Mouse (Mus musculus): ENCODE measurements around the gene Qrich2.
"Not testable (repeated sequence)": the region's sequence is repeated elsewhere in the genome, so short reads cannot be mapped to it uniquely, and the experiment has no call there.

The Qrich2 gene

GRCm38 (mm10) chr11:116430723-116431427 lies 35.2 kb downstream of the Qrich2 start:
- no peak for DNase-seq (ENCODE audit: low spot score in 2 of 2)

GRCm38 (mm10) chr11:116429862-116430613 lies 36.0 kb downstream of the Qrich2 start:
- DNase-seq (ENCODE audit: low spot score in 2 of 2): no peak

DNA sequence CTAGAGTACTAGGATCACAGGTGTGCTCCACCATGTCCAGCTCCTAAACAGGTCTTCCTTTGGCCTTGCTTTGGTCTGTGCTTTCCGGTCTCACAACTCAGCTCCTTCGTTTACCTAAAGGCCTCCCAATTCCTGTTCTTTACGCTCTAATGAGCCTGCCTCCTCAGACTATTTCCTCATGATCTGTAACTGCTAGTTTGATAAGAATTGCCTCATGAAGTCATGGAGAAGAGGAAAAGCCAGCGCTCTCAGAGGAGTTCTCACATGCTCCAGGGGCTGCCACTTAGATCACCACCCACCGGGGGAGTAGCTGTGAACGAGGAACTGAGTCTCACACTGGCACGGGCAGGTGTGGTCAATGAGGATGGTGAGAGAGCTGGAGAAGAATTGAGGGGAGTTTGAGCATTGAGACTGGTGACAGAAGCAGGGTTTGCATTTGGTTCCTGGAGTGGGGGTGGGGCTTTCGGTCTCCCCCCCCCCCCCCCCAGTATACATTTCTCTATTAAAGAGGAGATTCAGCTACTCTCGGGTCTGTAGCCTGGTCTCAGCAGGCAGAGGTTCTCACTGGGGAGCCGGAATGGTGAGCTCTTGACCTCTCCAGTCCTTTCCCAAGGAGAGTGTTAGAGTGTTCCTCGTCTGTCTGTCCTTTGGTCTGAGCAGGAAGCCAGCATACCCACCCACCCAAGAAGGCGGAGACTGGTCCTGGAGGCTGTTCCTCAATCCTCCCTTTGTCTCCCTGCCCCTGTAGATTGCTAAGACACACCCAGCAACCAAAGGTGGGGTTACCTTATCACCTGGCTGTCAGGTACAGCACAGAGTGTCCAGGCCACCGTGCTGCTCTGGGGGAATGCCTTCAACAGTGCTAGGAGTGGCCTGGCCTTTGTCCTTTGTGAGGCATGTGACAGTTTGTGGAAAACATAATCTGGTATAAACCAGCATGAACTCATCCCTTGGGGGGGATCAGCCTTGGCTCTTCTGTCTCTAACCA lies 36.9 kb downstream of the Qrich2 start:
- DNase-seq (ENCODE audit: low spot score in 2 of 2): no peak

- DNase-seq (ENCODE audit: low spot score in 2 of 2): no peak
Measured at GRCm38 (mm10) chr11:116426852-116427575, 39.0 kb downstream of the Qrich2 start.

DNA sequence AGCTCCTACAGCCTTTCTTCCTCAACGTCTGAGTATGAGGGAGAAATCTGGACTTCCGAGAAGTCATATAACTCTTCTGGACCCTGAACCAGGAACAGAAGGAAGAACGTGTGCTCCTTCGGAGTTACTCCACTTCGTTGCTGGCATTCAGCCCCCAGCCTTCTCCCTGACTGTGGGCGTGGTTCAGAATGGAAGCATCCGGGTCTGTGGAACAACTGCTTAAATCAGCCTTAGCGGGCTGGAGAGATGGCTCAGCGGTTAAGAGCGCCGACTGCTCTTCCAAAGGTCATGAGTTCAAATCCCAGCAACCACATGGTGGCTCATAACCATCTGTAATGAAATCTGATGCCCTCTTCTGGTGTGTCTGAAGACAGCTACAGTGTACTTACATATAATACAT lies 39.7 kb downstream of the Qrich2 start:
- DNase-seq (ENCODE audit: low spot score in 2 of 2): not testable (repeated sequence)

- DNase-seq (ENCODE audit: low spot score in 2 of 2): no peak
Measured at GRCm38 (mm10) chr11:116424621-116425407, 41.2 kb downstream of the Qrich2 start.

DNA sequence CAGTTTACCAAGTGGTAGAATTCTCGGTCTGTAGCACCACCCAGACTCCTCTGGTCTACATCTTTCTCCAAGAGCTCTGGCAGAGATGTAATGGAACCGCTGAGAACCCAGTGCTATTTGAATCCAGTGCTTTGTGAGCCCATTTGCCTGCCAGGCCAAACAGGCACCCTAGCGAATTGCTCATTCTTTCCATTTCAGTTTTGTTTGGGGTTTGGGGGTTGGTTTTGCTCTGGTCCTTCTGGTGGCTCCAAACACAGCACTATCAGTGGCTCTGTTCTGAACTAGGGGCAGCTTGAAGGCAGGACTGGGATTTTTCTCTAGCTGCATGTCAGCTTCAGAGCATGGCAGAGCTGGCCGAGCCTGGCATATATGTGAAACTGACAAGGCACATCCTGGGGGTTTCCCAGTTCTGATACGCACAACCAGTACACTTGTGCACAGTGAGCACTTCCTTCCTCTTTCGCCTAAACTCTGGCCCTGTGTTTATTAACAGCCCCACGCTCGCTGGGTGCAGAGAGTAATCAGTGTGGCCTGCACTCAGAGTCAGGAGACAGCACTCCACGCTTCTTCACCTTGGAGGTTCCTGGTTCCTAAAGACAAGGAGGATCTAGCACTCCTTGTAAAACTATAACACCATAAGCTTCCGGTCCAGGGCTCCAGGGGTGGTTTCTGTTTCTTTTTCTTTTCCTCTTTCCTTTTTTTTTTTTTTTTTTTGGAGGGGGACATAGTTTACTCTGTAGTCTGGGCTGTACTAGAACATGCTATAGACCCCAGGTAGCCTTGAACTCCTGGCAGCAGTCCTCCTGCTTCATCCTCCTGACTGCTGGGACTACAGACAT lies 42.0 kb downstream of the Qrich2 start:
- DNase-seq (ENCODE audit: low spot score in 2 of 2): no peak

DNA sequence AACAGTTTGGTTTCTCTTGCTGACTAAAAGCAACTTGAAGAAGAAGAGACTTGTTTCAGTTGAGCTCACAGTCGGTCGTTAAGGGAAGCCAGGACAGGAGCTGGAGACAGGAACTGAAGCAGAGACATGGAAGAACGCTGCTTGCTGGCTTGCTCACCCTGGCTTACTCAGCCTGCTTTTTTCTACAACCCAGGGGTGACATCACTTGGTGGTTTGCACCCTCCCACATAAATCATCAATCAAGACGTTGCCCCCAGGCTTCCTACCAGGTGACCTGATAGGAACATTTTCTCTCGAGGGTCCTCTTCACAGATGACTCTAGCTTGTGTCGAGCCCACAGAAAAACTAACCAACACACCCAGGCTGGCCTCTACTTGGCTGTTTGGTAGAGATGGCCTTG lies 42.8 kb downstream of the Qrich2 start:
- DNase-seq (ENCODE audit: low spot score in 2 of 2): no peak

DNA sequence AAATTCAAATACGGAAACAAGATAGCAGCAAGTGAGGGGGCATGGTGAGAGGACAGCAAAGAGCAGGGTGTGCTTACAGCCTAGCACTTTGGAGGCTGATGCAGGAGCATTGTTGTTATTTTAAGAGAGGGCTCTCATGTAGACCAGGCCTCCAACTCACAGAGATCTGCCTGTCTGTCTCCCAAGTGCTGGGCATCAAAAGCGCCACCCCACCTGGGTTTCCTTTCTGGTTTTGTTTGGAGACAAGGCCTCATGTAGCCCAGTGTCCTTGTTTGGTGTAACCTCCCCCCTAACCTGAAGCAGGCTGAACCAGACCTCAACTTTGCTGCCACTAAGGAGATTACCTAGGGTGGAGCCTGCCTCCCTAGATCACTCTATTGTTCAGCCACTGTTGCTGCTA lies 43.5 kb downstream of the Qrich2 start:
- no peak for DNase-seq (ENCODE audit: low spot score in 2 of 2)

- no peak for DNase-seq (ENCODE audit: low spot score in 2 of 2)
Measured at GRCm38 (mm10) chr11:116421102-116421501, 44.9 kb downstream of the Qrich2 start.

GRCm38 (mm10) chr11:116418841-116419462 lies 47.1 kb downstream of the Qrich2 start:
- DNase-seq (ENCODE audit: low spot score in 2 of 2): no peak

GRCm38 (mm10) chr11:116418194-116418840 lies 47.7 kb downstream of the Qrich2 start:
- no peak for DNase-seq (ENCODE audit: low spot score in 2 of 2)

DNA sequence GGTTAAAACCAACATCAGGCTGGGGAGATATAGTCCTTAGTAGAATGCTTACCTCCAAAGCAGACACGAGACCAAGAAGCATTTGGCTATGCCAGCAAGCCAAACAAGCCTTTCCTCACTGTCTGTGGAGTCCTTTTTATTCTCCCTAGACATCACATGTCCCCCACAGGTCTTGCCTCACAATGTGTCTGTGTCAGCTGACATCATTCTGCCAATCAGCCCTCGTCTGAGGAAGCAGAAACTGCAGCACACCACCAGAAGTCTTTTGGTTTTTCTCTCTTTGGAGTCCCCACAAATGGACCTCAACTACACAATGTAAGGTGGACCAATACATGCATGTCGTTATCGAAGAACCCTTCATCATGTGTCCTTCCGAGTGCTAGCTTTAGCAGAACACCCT lies 49.0 kb downstream of the Qrich2 start:
- no peak for DNase-seq (ENCODE audit: low spot score in 2 of 2)

DNA sequence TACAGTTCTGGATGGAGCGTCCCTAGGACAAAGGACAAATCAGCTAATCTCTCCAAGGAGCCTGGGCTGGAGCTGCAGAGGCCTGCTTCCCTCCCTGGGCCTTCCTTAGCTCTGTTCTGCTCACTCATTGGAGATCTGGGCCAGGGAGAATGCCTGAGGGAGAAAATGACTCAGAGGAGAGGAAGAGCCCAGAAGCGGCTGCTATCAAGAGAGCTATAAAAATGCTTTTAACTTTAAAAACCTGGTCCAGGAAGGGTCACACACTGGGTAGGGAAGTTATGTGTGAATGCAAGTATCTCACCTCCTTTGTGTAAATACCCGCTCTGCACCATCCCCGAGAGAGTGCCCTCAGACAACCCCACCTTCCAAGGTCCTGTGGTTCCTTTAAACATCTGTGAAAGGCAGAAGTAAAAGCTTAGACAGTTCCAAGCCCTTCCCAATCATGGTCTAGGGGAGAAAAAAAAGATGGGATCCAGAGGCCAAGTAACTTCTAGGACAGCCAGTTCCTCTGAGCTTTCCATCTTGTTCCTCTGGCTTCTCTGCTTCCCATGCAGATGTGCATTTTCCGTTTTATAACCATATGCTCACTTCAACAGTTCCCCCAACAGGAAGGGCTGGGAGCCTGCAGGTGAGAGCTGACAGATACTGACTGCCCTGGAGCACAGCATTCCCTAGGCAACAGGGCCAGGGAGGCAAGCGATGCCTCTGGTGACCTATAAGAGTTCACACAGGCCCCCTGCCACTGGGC lies 49.7 kb downstream of the Qrich2 start:
- DNase-seq (ENCODE audit: low spot score in 2 of 2): no peak

- no peak for DNase-seq (ENCODE audit: low spot score in 2 of 2)
Measured at GRCm38 (mm10) chr11:116413631-116414022, 52.4 kb downstream of the Qrich2 start.

GRCm38 (mm10) chr11:116412904-116413630 lies 53.0 kb downstream of the Qrich2 start, which contains the start of gene Rnf157:
Gene Rnf157, minus strand, starts transcription at chr11:116413032.
- peak; percentile 82 to 88 for DNase-seq (ENCODE audit: low spot score in 2 of 2)
